Mouse (Mus musculus) megakaryocyte, embryonic 14.5 days (primary cell): ENCODE data around the gene Ctsw.

ENCODE experiments used
- FLI1 ChIP-seq: IDR thresholded peaks from 2 replicates; pipeline ENCODE4 v1.6.1; 2012; ENCODE audit warnings: low read length, inconsistent platforms, mixed read lengths
- GATA1 ChIP-seq: IDR thresholded peaks from 3 replicates; pipeline ENCODE4 v1.6.1; 2012; ENCODE audit warnings: mixed read lengths, low read length, inconsistent platforms, borderline replicate concordance

- TF ChIP-seq GATA1: no peak
- no peak for TF ChIP-seq FLI1
Observed at GRCm38 (mm10) chr19:5420579-5420978, 47.7 kb downstream of the Ctsw start.
